In genomic region chr11:111652882-111653281, GRCm38 (mm10) we compare ENCODE assay signal across 10 mouse cellular contexts.
DNase-seq lines count a peak whose midpoint lies in the region; ATAC-seq lines count a peak whose summit lies in the region.
"Had no signal": no experiment of that assay in that cellular context is flagged by ENCODE, and none has a peak within 500 bp of the region (broad histone marks: within the 10 kb centered on the region; RNA-seq: fewer than 3 reads in every experiment).

No protein-coding gene starts in this region.

- WGBS in forebrain, embryonic 12.5 days: 24% methylated on average over 3 of the region's 3 CpGs
- 21% methylated on average over 3 of the region's 3 CpGs for WGBS in forebrain, embryonic 16.5 days
- 52% methylated on average over 3 of the region's 3 CpGs for WGBS in midbrain, embryonic 11.5 days
- 41% methylated on average over 3 of the region's 3 CpGs for WGBS in midbrain, embryonic 13.5 days

- H3K4me2 ChIP-seq in forebrain, embryonic 12.5 days: no peak overlapping the region
- no peak overlapping the region for H3K4me2 ChIP-seq in forebrain, embryonic 16.5 days (ENCODE audit: low read length)
- H3K4me2 ChIP-seq in midbrain, embryonic 11.5 days: no peak overlapping the region
- H3K4me2 ChIP-seq in midbrain, embryonic 13.5 days (replicated peaks): no peak overlapping the region
- H3K4me2 ChIP-seq: heart, embryonic 13.5 days; midbrain, embryonic 12.5 days had no signal

- H3K27ac ChIP-seq in forebrain, embryonic 12.5 days: no peak overlapping the region
- no peak overlapping the region for H3K27ac ChIP-seq in forebrain, embryonic 16.5 days (ENCODE audit: low read length)
- no peak overlapping the region for H3K27ac ChIP-seq in midbrain, embryonic 11.5 days (ENCODE audit: low read depth, low read length)
- H3K27ac ChIP-seq in midbrain, embryonic 13.5 days: no peak overlapping the region
- H3K27ac ChIP-seq: heart, embryonic 13.5 days; midbrain, embryonic 12.5 days had no signal

- peak; percentile 94 for DNase-seq in midbrain, embryonic 11.5 days (ENCODE audit: low spot score, missing footprints)
- DNase-seq in embryo, embryonic 11 days: peak; percentile 73
- peak; percentile 21 for DNase-seq in lung, postnatal 10 days

- H3K4me3 ChIP-seq in forebrain, embryonic 12.5 days (replicated peaks): no peak overlapping the region
- no peak overlapping the region for H3K4me3 ChIP-seq in forebrain, embryonic 16.5 days (replicated peaks; ENCODE audit: low read length)
- no peak overlapping the region for H3K4me3 ChIP-seq in midbrain, embryonic 11.5 days (ENCODE audit: low read depth, low read length)
- no peak overlapping the region for H3K4me3 ChIP-seq in midbrain, embryonic 13.5 days (replicated peaks)
- H3K4me3 ChIP-seq: heart, embryonic 13.5 days; midbrain, embryonic 12.5 days had no signal

- H3K9me3 ChIP-seq in forebrain, embryonic 12.5 days: no peaks in the 10 kb centered on the region
- H3K9me3 ChIP-seq in forebrain, embryonic 16.5 days (ENCODE audit: control insufficient read depth, low read length): no peaks in the 10 kb centered on the region
- no peaks in the 10 kb centered on the region for H3K9me3 ChIP-seq in midbrain, embryonic 11.5 days (ENCODE audit: control insufficient read depth, low read length)
- H3K9me3 ChIP-seq in midbrain, embryonic 13.5 days: no peaks in the 10 kb centered on the region
- H3K9me3 ChIP-seq: heart, embryonic 13.5 days had no signal

- H3K9ac ChIP-seq in forebrain, embryonic 12.5 days: no peak overlapping the region
- H3K9ac ChIP-seq in forebrain, embryonic 16.5 days (replicated peaks; ENCODE audit: low read depth, low read length): no peak overlapping the region
- H3K9ac ChIP-seq in midbrain, embryonic 11.5 days (ENCODE audit: low read length): no peak overlapping the region
- no peak overlapping the region for H3K9ac ChIP-seq in midbrain, embryonic 13.5 days (replicated peaks)
- H3K9ac ChIP-seq: heart, embryonic 13.5 days; midbrain, embryonic 12.5 days had no signal

- ATAC-seq in forebrain, embryonic 12.5 days (ENCODE audit: low FRiP score): 0 out of 2 replicates have a peak, but pooled peaks have one; percentile 53
- no peak for ATAC-seq in forebrain, embryonic 16.5 days
- no peak for ATAC-seq in midbrain, embryonic 11.5 days (ENCODE audit: low FRiP score)
- ATAC-seq in midbrain, embryonic 13.5 days: no peak
- ATAC-seq in activated CD4-positive, CD25-positive, alpha-beta regulatory T cell, adult 4 months: no peak
- ATAC-seq in erythroblast, adult 5-6 weeks (replicated peaks; ENCODE audit: low FRiP score, poor library complexity, severe bottlenecking): no peak

- no peaks in the 10 kb centered on the region for H3K36me3 ChIP-seq in forebrain, embryonic 12.5 days (replicated peaks)
- H3K36me3 ChIP-seq in forebrain, embryonic 16.5 days (ENCODE audit: control insufficient read depth, insufficient read depth): no peaks in the 10 kb centered on the region
- no peaks in the 10 kb centered on the region for H3K36me3 ChIP-seq in midbrain, embryonic 11.5 days (ENCODE audit: control insufficient read depth, insufficient read depth, low read length)
- H3K36me3 ChIP-seq in midbrain, embryonic 13.5 days: no peaks in the 10 kb centered on the region
- H3K36me3 ChIP-seq: heart, embryonic 13.5 days; midbrain, embryonic 12.5 days had no signal

- peaks cover 3% of the 10 kb centered on the region; the same call in 1 of the 2 replicates for H3K4me1 ChIP-seq in forebrain, embryonic 12.5 days
- H3K4me1 ChIP-seq in forebrain, embryonic 16.5 days (replicated peaks; ENCODE audit: control insufficient read depth, insufficient read depth, low read length): no peaks in the 10 kb centered on the region
- H3K4me1 ChIP-seq in midbrain, embryonic 11.5 days (ENCODE audit: control insufficient read depth, insufficient read depth, low read length): no peaks in the 10 kb centered on the region; the same call in 1 of the 2 replicates
- H3K4me1 ChIP-seq in midbrain, embryonic 13.5 days (replicated peaks): no peaks in the 10 kb centered on the region
- H3K4me1 ChIP-seq: heart, embryonic 13.5 days had no signal

- H3K27me3 ChIP-seq in forebrain, embryonic 12.5 days: no peaks in the 10 kb centered on the region
- no peaks in the 10 kb centered on the region for H3K27me3 ChIP-seq in forebrain, embryonic 16.5 days (replicated peaks; ENCODE audit: control insufficient read depth, insufficient read depth, low read length)
- no peaks in the 10 kb centered on the region for H3K27me3 ChIP-seq in midbrain, embryonic 11.5 days (ENCODE audit: control insufficient read depth, insufficient read depth, low read length)
- H3K27me3 ChIP-seq in midbrain, embryonic 13.5 days: no peaks in the 10 kb centered on the region
- H3K27me3 ChIP-seq: heart, embryonic 13.5 days; midbrain, embryonic 12.5 days had no signal

Comparison
In these comparisons a context has a peak if more than half of its experiments do, and no peak if none do; other contexts are left out.
1. DNase-seq: peak in every context shown above with its lines; median percentile 94 in midbrain, embryonic 11.5 days; 73 in embryo, embryonic 11 days; 21 in lung, postnatal 10 days.